Mouse (Mus musculus) liver, embryonic 14.5 days (tissue): ENCODE results near the gene Entpd7. TPM values are rescaled to one million over a fixed set of nuclear protein-coding genes. Genes with fewer than 3 reads are reported as not detected.

Experiments used
- ATAC-seq: fragments of 200-750 bp; cut with Nextera tagmentation; 2 replicates; pipeline ENCODE4 v1.8.0; 2017; ENCODE audit warnings: moderate number of reproducible peaks, mild to moderate bottlenecking, moderate library complexity; ENCODE audit not compliant: insufficient read depth
- DNase-seq, 3 experiments: peaks; one replicate each; pipeline ENCODE4 v3.0.0-alpha.2; 2012 to 2013; ENCODE audit warnings: low read depth in 3 of 3, low spot score in 3 of 3
- H3K27ac ChIP-seq: fragments of 300-500 bp; sonication (generic); 2 replicates; pipeline ENCODE4 v1.5.1; 2014; ENCODE audit warnings: moderate library complexity, mild to moderate bottlenecking, control low read depth, inconsistent platforms
- H3K27me3 ChIP-seq: fragments of 300-500 bp; sonication (generic); 2 replicates; pipeline ENCODE4 v1.6.1; 2014; ENCODE audit warnings: mild to moderate bottlenecking, low read length, moderate library complexity; ENCODE audit not compliant: control insufficient read depth, insufficient read depth
- H3K36me3 ChIP-seq: fragments of 300-500 bp; sonication (generic); replicated peaks from 2 replicates; pipeline ENCODE4 v1.6.1; 2014; ENCODE audit warnings: low read depth; ENCODE audit not compliant: control insufficient read depth, insufficient read depth
- H3K4me1 ChIP-seq, 2 experiments: fragments of 200-500 bp in 1 of 2; fragments of 300-500 bp in 1 of 2; sonication (generic) in 1 of 2; replicated peaks; 2 replicates each; pipeline ENCODE4 v1.6.1; 2012 to 2014; ENCODE audit warnings: antibody characterized with exemption in 1 of 2, inconsistent platforms in 1 of 2, low read length in 1 of 2; ENCODE audit not compliant: control insufficient read depth in 2 of 2, insufficient read depth in 2 of 2
- H3K4me2 ChIP-seq: fragments of 300-500 bp; sonication (generic); 2 replicates; pipeline ENCODE4 v1.6.1; 2014; ENCODE audit warnings: low read depth, mild to moderate bottlenecking, control low read depth, moderate library complexity
- H3K4me3 ChIP-seq, 2 experiments: fragments of 200-500 bp in 1 of 2; fragments of 300-500 bp in 1 of 2; sonication (generic) in 1 of 2; 2 replicates each; pipeline ENCODE4 v1.5.1; 2012 to 2014; ENCODE audit warnings: low read depth in 2 of 2, low read length in 2 of 2, mild to moderate bottlenecking in 2 of 2, control low read depth in 1 of 2, inconsistent platforms in 1 of 2, moderate library complexity in 1 of 2; ENCODE audit not compliant: insufficient read depth in 1 of 2
- H3K9ac ChIP-seq: fragments of 300-500 bp; sonication (generic); replicated peaks from 2 replicates; pipeline ENCODE4 v1.6.1; 2014; ENCODE audit warnings: mild to moderate bottlenecking, control low read depth, moderate library complexity
- H3K9me3 ChIP-seq: fragments of 300-500 bp; sonication (generic); 2 replicates; pipeline ENCODE4 v1.6.1; 2016; ENCODE audit warnings: low read length, mixed read lengths; ENCODE audit not compliant: control insufficient read depth
- CTCF ChIP-seq: IDR thresholded peaks from 2 replicates; pipeline ENCODE4 v1.5.1; 2016; ENCODE audit warnings: antibody characterized with exemption, low read depth, control low read depth
- EP300 ChIP-seq: IDR thresholded peaks from 2 replicates; pipeline ENCODE4 v1.6.1; 2016; ENCODE audit warnings: antibody characterized with exemption, low read depth
- WGBS: fragments of 180-500 bp; shearing (Covaris S2); extraction: QIAGEN DNeasy Blood & Tissue Kit; methylation state at CpG from one replicate; pipeline ENCODE4 v1.1.7; 2014; ENCODE audit not compliant: insufficient replicate concordance; 5-methylcytosine and 5-hydroxymethylcytosine counted together
- polyA plus RNA-seq, 2 experiments: library from polyadenylated mRNA; depleted of rRNA in 1 of 2; stranded (reverse) in 1 of 2; unstranded in 1 of 2; fragments of >200 nt; fragmentation: Nextera tagmentation in 1 of 2; extraction: Ambion mirVana in 1 of 2; gene quantifications; 2 replicates each; pipeline versions ENCODE4 v1.2.1 to v1.2.3; 2012 to 2014

The Entpd7 gene
- polyA plus RNA-seq, 2 experiments: 1.5 to 2.6 TPM

DNA sequence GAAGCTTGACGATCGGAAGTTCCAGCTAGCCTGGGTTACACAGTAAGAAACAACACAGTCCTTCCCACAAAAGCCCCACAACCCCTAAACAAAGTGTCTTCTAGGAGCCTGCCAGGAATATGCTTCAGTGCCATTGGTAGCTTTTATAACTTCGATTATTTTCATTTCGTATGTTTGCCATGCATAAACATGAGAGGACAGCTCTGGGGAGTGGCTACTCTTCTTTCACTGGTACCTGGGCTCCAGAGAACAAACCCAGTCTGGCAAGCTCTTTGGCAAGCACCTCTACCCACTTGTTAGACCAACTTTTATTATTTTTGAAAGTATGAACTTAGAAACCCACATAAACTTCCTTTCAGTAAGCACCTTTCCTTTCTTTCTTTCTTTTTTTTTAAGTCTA lies 87.1 kb downstream of the Entpd7 start:
- H3K27ac ChIP-seq: no peak overlapping the region
- no peaks in the 10 kb centered on the region for H3K9me3 ChIP-seq
- H3K4me2 ChIP-seq: no peak overlapping the region
- H3K27me3 ChIP-seq: no peaks in the 10 kb centered on the region
- WGBS: 61% methylated on average over 4 of the region's 4 CpGs
- H3K9ac ChIP-seq: no peak overlapping the region
- ATAC-seq: no peak
- H3K4me3 ChIP-seq: no peak overlapping the region
- no peak for TF ChIP-seq CTCF
- no peak for TF ChIP-seq EP300
- peaks cover 0 to 12% of the 10 kb centered on the region in 2 experiments; a peak in 2 of 4 replicates for H3K4me1 ChIP-seq
- DNase-seq: no peak
- no peaks in the 10 kb centered on the region for H3K36me3 ChIP-seq

DNA sequence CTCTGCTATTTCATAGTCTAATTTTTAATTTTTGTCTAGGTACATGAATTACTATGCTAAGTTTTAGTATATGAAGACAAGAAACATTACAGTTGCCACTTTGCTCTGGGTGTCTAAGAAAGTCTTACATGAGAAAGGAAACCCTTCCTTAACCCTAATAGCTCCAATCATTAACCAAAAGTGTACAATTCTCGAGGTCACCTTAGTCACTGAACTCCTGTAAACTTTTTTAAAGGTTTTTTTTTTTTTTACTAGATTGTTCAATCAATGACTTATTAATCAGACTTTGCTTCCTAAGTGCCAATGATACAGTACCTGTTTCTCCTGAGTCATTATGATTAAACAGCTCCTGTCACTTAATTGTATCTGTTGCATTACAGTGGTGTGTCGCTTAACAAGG lies 87.8 kb downstream of the Entpd7 start:
- Histone ChIP-seq H3K4me2 (no peak overlapping the region), H3K36me3 (no peaks in the 10 kb centered on the region), H3K27me3 (no peaks in the 10 kb centered on the region), H3K9ac (no peak overlapping the region), H3K4me3 (no peak overlapping the region), H3K4me1 (peaks cover 0 to 12% of the 10 kb centered on the region in 2 experiments; a peak in 2 of 4 replicates), H3K9me3 (no peaks in the 10 kb centered on the region), H3K27ac (no peak overlapping the region)
- WGBS: 51% methylated on average over 2 of the region's 2 CpGs
- TF ChIP-seq CTCF (no peak), EP300 (no peak)
- no peak for DNase-seq
- no peak for ATAC-seq

DNA sequence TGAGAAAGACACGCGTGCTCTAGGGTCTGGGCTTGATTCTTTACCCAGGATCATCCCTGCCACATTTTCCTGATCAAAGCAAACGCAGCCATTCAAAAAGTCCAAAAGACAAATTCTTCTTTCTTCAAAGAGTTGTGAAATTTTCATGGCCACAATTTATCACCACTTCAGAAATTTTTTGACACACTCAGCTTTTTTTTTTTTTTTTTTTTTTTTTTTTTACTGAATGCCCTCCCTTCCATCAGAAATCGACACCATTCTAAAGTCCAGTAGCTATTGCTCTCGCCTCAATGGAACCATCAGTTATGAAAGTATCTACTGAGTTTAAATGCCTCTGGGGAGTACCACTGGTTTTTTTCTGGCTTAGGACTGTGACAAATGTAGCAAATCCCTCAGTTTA lies 90.9 kb downstream of the Entpd7 start:
- no peak overlapping the region for H3K4me2 ChIP-seq
- peaks cover 0 to 8% of the 10 kb centered on the region in 2 experiments; a peak in 2 of 4 replicates for H3K4me1 ChIP-seq
- 38% methylated on average over 5 of the region's 5 CpGs for WGBS
- H3K36me3 ChIP-seq: no peaks in the 10 kb centered on the region
- no peak for ATAC-seq
- no peaks in the 10 kb centered on the region for H3K27me3 ChIP-seq
- DNase-seq: no peak
- no peak overlapping the region for H3K27ac ChIP-seq
- TF ChIP-seq EP300 (no peak), CTCF (no peak)
- H3K4me3 ChIP-seq: no peak overlapping the region
- no peak overlapping the region for H3K9ac ChIP-seq
- H3K9me3 ChIP-seq: no peaks in the 10 kb centered on the region

DNA sequence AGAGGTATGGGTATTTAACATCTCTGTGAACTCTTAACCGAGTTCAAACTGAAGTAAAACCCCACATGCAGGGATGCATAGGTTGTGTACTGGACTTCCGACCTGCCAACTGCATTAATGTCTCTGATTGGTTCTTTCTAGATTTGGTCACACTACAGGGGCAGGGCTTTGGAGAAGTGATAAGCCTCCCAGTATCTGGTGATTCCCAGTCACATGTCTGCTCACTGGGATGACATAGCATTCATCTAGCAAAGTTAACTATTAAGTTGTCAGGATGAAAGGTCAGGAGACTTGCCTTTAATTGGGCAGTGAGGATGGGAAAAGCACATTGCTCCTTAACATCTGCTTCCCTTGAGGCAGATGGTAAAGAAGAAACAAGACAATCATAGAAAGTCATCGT lies 92.5 kb downstream of the Entpd7 start, which contains the start of gene Abcc2:
Gene Abcc2 (plus strand): TSS at position 213 of the 400 bp plus-strand sequence.
- H3K9me3 ChIP-seq: no peaks in the 10 kb centered on the region
- H3K4me1 ChIP-seq: peaks cover 0 to 2% of the 10 kb centered on the region in 2 experiments; a peak in 1 of 4 replicates
- H3K27ac ChIP-seq: no peak within 1 kb of the TSS
- peak within 1 kb of the TSS; percentile 27 to 39 for H3K4me3 ChIP-seq
- H3K9ac ChIP-seq: peak within 1 kb of the TSS; percentile 27; the same call in 1 of the 2 replicates
- ATAC-seq (peak; percentile 74), DNase-seq (peak in 1 of 3 experiments; percentile 26)
- H3K36me3 ChIP-seq: no peaks in the 10 kb centered on the region
- peak within 1 kb of the TSS; percentile 22 for H3K4me2 ChIP-seq
- no peaks in the 10 kb centered on the region for H3K27me3 ChIP-seq
- WGBS: 50% methylated on average over 3 of the region's 3 CpGs
- no peak for TF ChIP-seq CTCF
- no peak for TF ChIP-seq EP300

Other genes starting within 250 kb of the Entpd7 start
- gene Cnnm1, start 249.2 kb upstream of the Entpd7 start, polyA plus RNA-seq (2012; rRNA removed): 0.08 and 0.10 TPM in 2 replicates
- gene Cnnm1, start 249.2 kb upstream of the Entpd7 start, polyA plus RNA-seq (2014; fragmentation: Nextera tagmentation; extraction: Ambion mirVana): 0.08 and 0.17 TPM in 2 replicates
- gene Got1, start 165.1 kb upstream of the Entpd7 start, polyA plus RNA-seq (2012; rRNA removed): 9.0 and 10.8 TPM in 2 replicates
- 11.6 and 11.7 TPM in 2 replicates for gene Got1, start 165.1 kb upstream of the Entpd7 start, polyA plus RNA-seq (2014; fragmentation: Nextera tagmentation; extraction: Ambion mirVana)
- gene Nkx2-3, start 77.3 kb upstream of the Entpd7 start, polyA plus RNA-seq (2012; rRNA removed): 0.07 and 0.11 TPM in 2 replicates
- gene Nkx2-3, start 77.3 kb upstream of the Entpd7 start, polyA plus RNA-seq (2014; fragmentation: Nextera tagmentation; extraction: Ambion mirVana): 0.06 and 0.13 TPM in 2 replicates
- 16.5 and 19.0 TPM in 2 replicates for gene Slc25a28, start 14.8 kb upstream of the Entpd7 start, polyA plus RNA-seq (2012; rRNA removed)
- gene Slc25a28, start 14.8 kb upstream of the Entpd7 start, polyA plus RNA-seq (2014; fragmentation: Nextera tagmentation; extraction: Ambion mirVana): 4.4 and 5.1 TPM in 2 replicates
- gene Cutc, start 63.3 kb downstream of the Entpd7 start, polyA plus RNA-seq (2012; rRNA removed): 4.4 and 6.7 TPM in 2 replicates
- gene Cutc, start 63.3 kb downstream of the Entpd7 start, polyA plus RNA-seq (2014; fragmentation: Nextera tagmentation; extraction: Ambion mirVana): 9.7 and 13.2 TPM in 2 replicates
- 7.2 and 8.0 TPM in 2 replicates for gene Cox15, start 63.3 kb downstream of the Entpd7 start, polyA plus RNA-seq (2012; rRNA removed)
- gene Cox15, start 63.3 kb downstream of the Entpd7 start, polyA plus RNA-seq (2014; fragmentation: Nextera tagmentation; extraction: Ambion mirVana): 3.2 TPM in 2 replicates
- 12.9 and 13.4 TPM in 2 replicates for gene Abcc2, start 92.5 kb downstream of the Entpd7 start, polyA plus RNA-seq (2012; rRNA removed)
- 9.5 and 10.6 TPM in 2 replicates for gene Abcc2, start 92.5 kb downstream of the Entpd7 start, polyA plus RNA-seq (2014; fragmentation: Nextera tagmentation; extraction: Ambion mirVana)